Mouse (Mus musculus): ENCODE data around the gene Itgb7. TPM values are rescaled to one million over a fixed set of nuclear protein-coding genes. Genes with fewer than 3 reads are reported as not detected.

Gene Itgb7
- polyA plus RNA-seq, 1 experiment from 2014 or later = 0.57 TPM

GRCm38 (mm10) chr15:102178279-102178678 is 53.5 kb downstream of the Itgb7 start:
- Histone ChIP-seq H3K27ac (replicated peaks; ENCODE audit: low read depth, low read length) (no peak overlapping the region), H3K4me3 (ENCODE audit: low read depth, low read length) (no peak overlapping the region), H3K4me1 (ENCODE audit: control insufficient read depth, insufficient read depth, low read length) (no peaks in the 10 kb centered on the region), H3K27me3 (ENCODE audit: control insufficient read depth, insufficient read depth, low read length) (no peaks in the 10 kb centered on the region), H3K4me2 (ENCODE audit: low read depth, severe bottlenecking) (no peak overlapping the region), H3K9me3 (ENCODE audit: control insufficient read depth, low read length) (no peaks in the 10 kb centered on the region), H3K36me3 (ENCODE audit: control insufficient read depth, insufficient read depth, low read length) (peaks cover 2% of the 10 kb centered on the region; the same call in 1 of the 2 replicates), H3K9ac (ENCODE audit: low read length) (no peak overlapping the region)
- WGBS = 13% methylated on average over 6 of the region's 6 CpGs
- DNase-seq (ENCODE audit: low spot score) (peak; percentile 90), ATAC-seq (ENCODE audit: insufficient number of reproducible peaks, low FRiP score, low TSS enrichment, low read depth) (no peak)

- H3K4me1 ChIP-seq (ENCODE audit: control insufficient read depth, insufficient read depth, low read length) = no peaks in the 10 kb centered on the region
- DNase-seq (ENCODE audit: low spot score) (no peak), ATAC-seq (ENCODE audit: insufficient number of reproducible peaks, low FRiP score, low TSS enrichment, low read depth) (no peak)
- H3K27me3 ChIP-seq (ENCODE audit: control insufficient read depth, insufficient read depth, low read length) = no peaks in the 10 kb centered on the region
- H3K9me3 ChIP-seq (ENCODE audit: control insufficient read depth, low read length) = no peaks in the 10 kb centered on the region
- 90% methylated on average over 8 of the region's 8 CpGs for WGBS
- H3K4me3 ChIP-seq (ENCODE audit: low read depth, low read length) = no peak overlapping the region
- H3K4me2 ChIP-seq (ENCODE audit: low read depth, severe bottlenecking) = no peak overlapping the region
- peaks cover 2% of the 10 kb centered on the region; the same call in 1 of the 2 replicates for H3K36me3 ChIP-seq (ENCODE audit: control insufficient read depth, insufficient read depth, low read length)
- H3K9ac ChIP-seq (ENCODE audit: low read length) = no peak overlapping the region
- H3K27ac ChIP-seq (replicated peaks; ENCODE audit: low read depth, low read length) = no peak overlapping the region
These were observed 54.3 kb downstream of the Itgb7 start for GRCm38 (mm10) chr15:102177417-102177816.

GRCm38 (mm10) chr15:102176571-102177316 is 55.0 kb downstream of the Itgb7 start:
- 91% methylated on average over 7 of the region's 7 CpGs for WGBS
- H3K27me3 ChIP-seq (ENCODE audit: control insufficient read depth, insufficient read depth, low read length) = no peaks in the 10 kb centered on the region
- no peak overlapping the region for H3K4me3 ChIP-seq (ENCODE audit: low read depth, low read length)
- DNase-seq (ENCODE audit: low spot score) = no peak
- H3K4me2 ChIP-seq (ENCODE audit: low read depth, severe bottlenecking) = no peak overlapping the region
- H3K9ac ChIP-seq (ENCODE audit: low read length) = no peak overlapping the region
- no peaks in the 10 kb centered on the region for H3K4me1 ChIP-seq (ENCODE audit: control insufficient read depth, insufficient read depth, low read length)
- peaks cover 2% of the 10 kb centered on the region; the same call in 1 of the 2 replicates for H3K36me3 ChIP-seq (ENCODE audit: control insufficient read depth, insufficient read depth, low read length)
- H3K27ac ChIP-seq (replicated peaks; ENCODE audit: low read depth, low read length) = no peak overlapping the region
- no peak for ATAC-seq (ENCODE audit: insufficient number of reproducible peaks, low FRiP score, low TSS enrichment, low read depth)
- H3K9me3 ChIP-seq (ENCODE audit: control insufficient read depth, low read length) = no peaks in the 10 kb centered on the region

- no peak overlapping the region for H3K4me3 ChIP-seq (ENCODE audit: low read depth, low read length)
- DNase-seq (ENCODE audit: low spot score) (no peak), ATAC-seq (ENCODE audit: insufficient number of reproducible peaks, low FRiP score, low TSS enrichment, low read depth) (no peak)
- no peaks in the 10 kb centered on the region for H3K4me1 ChIP-seq (ENCODE audit: control insufficient read depth, insufficient read depth, low read length)
- H3K36me3 ChIP-seq (ENCODE audit: control insufficient read depth, insufficient read depth, low read length) = peaks cover 2% of the 10 kb centered on the region; the same call in 1 of the 2 replicates
- 83% methylated on average over 16 of the region's 16 CpGs for WGBS
- no peaks in the 10 kb centered on the region for H3K27me3 ChIP-seq (ENCODE audit: control insufficient read depth, insufficient read depth, low read length)
- no peak overlapping the region for H3K4me2 ChIP-seq (ENCODE audit: low read depth, severe bottlenecking)
- no peaks in the 10 kb centered on the region for H3K9me3 ChIP-seq (ENCODE audit: control insufficient read depth, low read length)
- no peak overlapping the region for H3K27ac ChIP-seq (replicated peaks; ENCODE audit: low read depth, low read length)
- H3K9ac ChIP-seq (ENCODE audit: low read length) = no peak overlapping the region
These were observed 55.9 kb downstream of the Itgb7 start for GRCm38 (mm10) chr15:102175736-102176319.

- DNase-seq (ENCODE audit: low spot score) (no peak), ATAC-seq (ENCODE audit: insufficient number of reproducible peaks, low FRiP score, low TSS enrichment, low read depth) (no peak)
- no peak overlapping the region for H3K27ac ChIP-seq (replicated peaks; ENCODE audit: low read depth, low read length)
- 86% methylated on average over 3 of the region's 3 CpGs for WGBS
- H3K4me1 ChIP-seq (ENCODE audit: control insufficient read depth, insufficient read depth, low read length) = 0 out of 2 replicates have a peak, but pooled peaks cover 2% of the 10 kb centered on the region
- no peak overlapping the region for H3K4me2 ChIP-seq (ENCODE audit: low read depth, severe bottlenecking)
- H3K9ac ChIP-seq (ENCODE audit: low read length) = no peak overlapping the region
- no peaks in the 10 kb centered on the region for H3K27me3 ChIP-seq (ENCODE audit: control insufficient read depth, insufficient read depth, low read length)
- H3K9me3 ChIP-seq (ENCODE audit: control insufficient read depth, low read length) = no peaks in the 10 kb centered on the region
- peaks cover 2% of the 10 kb centered on the region; the same call in 1 of the 2 replicates for H3K36me3 ChIP-seq (ENCODE audit: control insufficient read depth, insufficient read depth, low read length)
- H3K4me3 ChIP-seq (ENCODE audit: low read depth, low read length) = no peak overlapping the region
These were observed 58.2 kb downstream of the Itgb7 start for GRCm38 (mm10) chr15:102173581-102173980.

GRCm38 (mm10) chr15:102169064-102169463 is 62.7 kb downstream of the Itgb7 start:
- Histone ChIP-seq H3K4me2 (ENCODE audit: low read depth, severe bottlenecking) (no peak overlapping the region), H3K4me3 (ENCODE audit: low read depth, low read length) (no peak overlapping the region), H3K4me1 (ENCODE audit: control insufficient read depth, insufficient read depth, low read length) (peaks cover 11% of the 10 kb centered on the region; the same call in 1 of the 2 replicates), H3K36me3 (ENCODE audit: control insufficient read depth, insufficient read depth, low read length) (no peaks in the 10 kb centered on the region), H3K9me3 (ENCODE audit: control insufficient read depth, low read length) (no peaks in the 10 kb centered on the region), H3K27ac (replicated peaks; ENCODE audit: low read depth, low read length) (no peak overlapping the region), H3K9ac (ENCODE audit: low read length) (no peak overlapping the region), H3K27me3 (ENCODE audit: control insufficient read depth, insufficient read depth, low read length) (no peaks in the 10 kb centered on the region)
- 51% methylated on average over 2 of the region's 2 CpGs for WGBS
- ATAC-seq (ENCODE audit: insufficient number of reproducible peaks, low FRiP score, low TSS enrichment, low read depth) (no peak), DNase-seq (ENCODE audit: low spot score) (no peak)

GRCm38 (mm10) chr15:102167620-102168021 is 64.1 kb downstream of the Itgb7 start:
- 41% methylated on average over 6 of the region's 6 CpGs for WGBS
- DNase-seq (ENCODE audit: low spot score) (peak; percentile 44), ATAC-seq (ENCODE audit: insufficient number of reproducible peaks, low FRiP score, low TSS enrichment, low read depth) (no peak)
- H3K9ac ChIP-seq (ENCODE audit: low read length) = peak overlapping the region; percentile 18; the same call in 1 of the 2 replicates
- no peak overlapping the region for H3K4me3 ChIP-seq (ENCODE audit: low read depth, low read length)
- H3K4me2 ChIP-seq (ENCODE audit: low read depth, severe bottlenecking) = no peak overlapping the region
- no peak overlapping the region; the same call in 1 of the 2 replicates for H3K27ac ChIP-seq (replicated peaks; ENCODE audit: low read depth, low read length)
- no peaks in the 10 kb centered on the region for H3K27me3 ChIP-seq (ENCODE audit: control insufficient read depth, insufficient read depth, low read length)
- peaks cover 11% of the 10 kb centered on the region; the same call in 1 of the 2 replicates for H3K4me1 ChIP-seq (ENCODE audit: control insufficient read depth, insufficient read depth, low read length)
- no peaks in the 10 kb centered on the region for H3K9me3 ChIP-seq (ENCODE audit: control insufficient read depth, low read length)
- no peaks in the 10 kb centered on the region for H3K36me3 ChIP-seq (ENCODE audit: control insufficient read depth, insufficient read depth, low read length)
